Mouse (Mus musculus) hindbrain, embryonic 16.5 days (tissue): ENCODE measurements around the gene C1qtnf7. TPM values are rescaled to one million over a fixed set of nuclear protein-coding genes. Genes with fewer than 3 reads are reported as not detected.

ENCODE experiments used
- ATAC-seq: fragments of 200-750 bp; cut with Nextera tagmentation; 2 replicates; pipeline ENCODE4 v1.8.0; 2017; ENCODE audit warnings: moderate TSS enrichment, moderate library complexity
- H3K27ac ChIP-seq: fragments of 300-500 bp; sonication (generic); 2 replicates; pipeline ENCODE4 v1.5.1; 2014; ENCODE audit warnings: low read depth, mild to moderate bottlenecking, control low read depth, low read length, moderate library complexity
- H3K27me3 ChIP-seq: fragments of 300-500 bp; sonication (generic); replicated peaks from 2 replicates; pipeline ENCODE4 v1.6.1; 2014; ENCODE audit warnings: low read length; ENCODE audit not compliant: control insufficient read depth, insufficient read depth
- H3K36me3 ChIP-seq: fragments of 300-500 bp; sonication (generic); 2 replicates; pipeline ENCODE4 v1.6.1; 2014; ENCODE audit warnings: mild to moderate bottlenecking, low read length, moderate library complexity, mixed read lengths; ENCODE audit not compliant: control insufficient read depth, insufficient read depth
- H3K4me1 ChIP-seq: fragments of 300-500 bp; sonication (generic); 2 replicates; pipeline ENCODE4 v1.6.1; 2014; ENCODE audit warnings: low read depth, low read length; ENCODE audit not compliant: control insufficient read depth, insufficient read depth
- H3K4me2 ChIP-seq: fragments of 300-500 bp; sonication (generic); 2 replicates; pipeline ENCODE4 v1.6.1; 2014; ENCODE audit warnings: mild to moderate bottlenecking, low read length, control low read depth, moderate library complexity
- H3K4me3 ChIP-seq: fragments of 300-500 bp; sonication (generic); 2 replicates; pipeline ENCODE4 v1.5.1; 2014; ENCODE audit warnings: mild to moderate bottlenecking, low read length, control low read depth, moderate library complexity
- H3K9ac ChIP-seq: fragments of 300-500 bp; sonication (generic); 2 replicates; pipeline ENCODE4 v1.6.1; 2014; ENCODE audit warnings: low read depth, mild to moderate bottlenecking, control low read depth, low read length, moderate library complexity
- H3K9me3 ChIP-seq: fragments of 300-500 bp; sonication (generic); 2 replicates; pipeline ENCODE4 v1.6.1; 2014; ENCODE audit warnings: mild to moderate bottlenecking, low read length, moderate library complexity; ENCODE audit not compliant: control insufficient read depth
- WGBS: fragments of 180-500 bp; shearing (Covaris S2); extraction: QIAGEN DNeasy Blood & Tissue Kit; methylation state at CpG from one replicate; pipeline ENCODE4 v1.1.7; 2014; 5-methylcytosine and 5-hydroxymethylcytosine counted together
- polyA plus RNA-seq: library from polyadenylated mRNA; unstranded; fragments of >200 nt; fragmentation: Nextera tagmentation; extraction: Ambion mirVana; gene quantifications from 2 replicates; pipeline ENCODE4 v1.2.1, GENCODE M21; 2015

The C1qtnf7 gene
- 1.2 and 1.9 TPM in 2 replicates for polyA plus RNA-seq

DNA sequence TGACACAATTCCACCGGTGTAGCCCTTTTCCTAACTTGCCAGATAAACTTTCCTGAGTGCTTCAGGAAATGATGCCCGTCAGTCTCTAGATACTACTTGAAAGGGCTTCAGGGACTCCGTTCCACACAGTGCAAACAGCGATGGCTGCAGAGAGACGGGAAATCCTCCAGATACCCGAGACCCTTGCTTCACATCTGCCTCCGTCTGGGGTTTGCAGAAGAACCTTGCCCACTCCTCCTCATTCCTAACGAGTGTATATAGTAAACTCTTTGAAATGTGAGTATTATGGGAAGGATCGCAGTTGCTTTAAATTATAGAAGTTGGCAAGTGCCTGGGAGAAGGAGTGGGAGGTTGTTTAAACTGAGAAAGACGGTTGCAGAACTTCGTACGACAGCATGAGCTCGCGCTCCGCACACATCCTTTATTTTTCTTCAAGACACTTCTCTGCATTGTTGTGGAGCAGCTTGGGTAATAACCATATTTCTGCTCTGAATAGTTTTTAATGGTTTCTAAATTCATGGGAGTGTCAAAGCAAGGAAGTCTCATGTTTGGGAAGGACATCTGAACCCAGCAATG is at the start of gene C1qtnf7:
Gene C1qtnf7, plus strand, starts transcription at position 138 of the 576 bp plus-strand sequence.
- Histone ChIP-seq H3K4me1 (no peaks in the 10 kb centered on the region), H3K4me3 (no peak within 1 kb of the TSS), H3K9me3 (no peaks in the 10 kb centered on the region), H3K27ac (no peak within 1 kb of the TSS), H3K36me3 (no peaks in the 10 kb centered on the region), H3K27me3 (no peaks in the 10 kb centered on the region), H3K9ac (no peak within 1 kb of the TSS), H3K4me2 (peak within 1 kb of the TSS; percentile 15; the same call in 1 of the 2 replicates)
- WGBS = 81% methylated on average over 15 of the region's 15 CpGs
- no peak for ATAC-seq

DNA sequence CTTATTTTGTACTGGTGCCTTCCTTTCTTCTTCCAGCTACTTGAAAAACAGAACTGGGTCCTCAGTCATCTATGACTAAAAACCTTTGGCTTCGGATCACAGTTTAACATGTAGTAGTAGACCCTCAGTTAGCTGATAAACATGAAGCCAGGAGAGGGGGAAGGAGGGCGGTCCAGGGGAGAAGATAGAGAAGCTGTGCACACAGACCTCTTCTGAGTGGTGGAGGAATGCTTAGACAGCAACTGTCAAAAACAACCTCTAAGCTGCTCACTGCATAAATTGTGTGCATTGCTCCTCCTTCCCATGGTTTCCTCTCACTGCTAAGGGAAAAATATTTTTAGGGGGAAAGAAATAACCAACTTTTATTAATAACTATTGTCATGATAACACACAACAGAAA is 48.6 kb upstream of the C1qtnf7 start:
- H3K9ac ChIP-seq = no peak overlapping the region
- no peaks in the 10 kb centered on the region for H3K27me3 ChIP-seq
- no peaks in the 10 kb centered on the region for H3K36me3 ChIP-seq
- H3K4me3 ChIP-seq = no peak overlapping the region
- no peak overlapping the region for H3K27ac ChIP-seq
- no peak for ATAC-seq
- no peaks in the 10 kb centered on the region for H3K4me1 ChIP-seq
- 97% methylated on average over 2 of the region's 2 CpGs for WGBS
- H3K9me3 ChIP-seq = no peaks in the 10 kb centered on the region
- H3K4me2 ChIP-seq = no peak overlapping the region

DNA sequence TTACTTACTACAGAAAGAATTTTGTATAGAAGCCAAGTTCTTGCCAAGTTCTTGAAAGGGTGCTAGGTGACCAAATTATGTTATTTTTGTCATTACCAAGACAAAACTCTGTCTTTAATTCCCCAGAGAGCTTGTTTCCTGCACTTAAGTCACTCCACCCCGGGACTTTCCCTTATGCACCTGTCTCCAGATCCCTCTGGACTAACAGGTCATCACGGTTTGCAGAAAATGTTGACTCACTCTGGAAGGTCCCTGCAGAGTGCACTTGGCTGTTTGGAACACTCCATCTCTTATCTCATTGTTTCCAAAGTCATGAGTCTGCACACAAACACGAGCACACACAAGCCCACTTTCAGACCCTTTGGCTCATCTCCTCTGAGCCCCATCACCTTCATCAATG is 48.1 kb upstream of the C1qtnf7 start:
- Histone ChIP-seq H3K36me3 (no peaks in the 10 kb centered on the region), H3K4me3 (no peak overlapping the region), H3K9me3 (no peaks in the 10 kb centered on the region), H3K4me2 (no peak overlapping the region), H3K27ac (no peak overlapping the region), H3K9ac (no peak overlapping the region), H3K27me3 (no peaks in the 10 kb centered on the region), H3K4me1 (no peaks in the 10 kb centered on the region)
- no peak for ATAC-seq
- 76% methylated on average over 3 of the region's 3 CpGs for WGBS

DNA sequence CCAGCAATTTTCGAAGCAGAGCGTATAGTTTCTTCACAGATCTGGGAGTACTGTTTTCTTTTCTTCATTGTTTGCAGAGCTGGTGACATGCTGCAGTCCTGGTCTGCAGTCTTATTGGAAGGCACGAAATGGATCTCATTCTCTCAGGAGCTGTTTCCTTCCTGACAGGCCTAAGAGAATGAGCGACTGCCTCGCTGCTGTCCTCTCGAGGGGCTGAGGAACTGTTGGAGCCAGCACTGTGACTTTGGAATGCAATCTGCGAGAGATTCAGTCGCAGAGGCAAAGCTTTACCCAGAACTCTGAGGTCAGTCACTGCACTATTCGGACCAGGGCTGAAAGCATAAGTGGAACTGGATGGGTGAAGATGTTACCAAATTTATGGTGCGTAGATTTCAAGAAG is 46.4 kb upstream of the C1qtnf7 start:
- 78% methylated on average over 10 of the region's 10 CpGs for WGBS
- Histone ChIP-seq H3K4me3 (no peak overlapping the region), H3K9me3 (no peaks in the 10 kb centered on the region), H3K27me3 (no peaks in the 10 kb centered on the region), H3K36me3 (no peaks in the 10 kb centered on the region), H3K4me2 (no peak overlapping the region), H3K4me1 (no peaks in the 10 kb centered on the region), H3K9ac (no peak overlapping the region), H3K27ac (no peak overlapping the region)
- ATAC-seq = no peak

DNA sequence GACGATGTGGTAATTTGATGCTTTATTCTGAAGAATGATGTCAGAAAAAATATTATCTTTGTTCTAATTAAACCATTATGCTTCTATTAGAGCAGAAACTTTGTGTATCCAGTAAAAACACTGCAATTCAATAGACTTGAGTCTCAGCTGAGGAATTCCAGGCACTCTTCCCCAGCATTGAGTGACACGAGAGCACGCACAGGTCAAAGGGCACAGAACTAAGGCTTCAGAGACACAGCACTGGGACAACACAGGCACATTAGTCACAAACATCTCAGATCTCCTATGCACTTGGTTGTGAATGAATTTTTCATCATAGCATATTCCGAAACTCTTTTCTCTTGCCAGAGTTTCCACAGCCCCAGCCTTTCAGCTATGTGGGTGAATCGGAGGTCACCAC is 37.4 kb upstream of the C1qtnf7 start:
- WGBS = 70% methylated on average over 5 of the region's 5 CpGs
- H3K27me3 ChIP-seq = no peaks in the 10 kb centered on the region
- no peak overlapping the region for H3K27ac ChIP-seq
- no peak overlapping the region for H3K4me3 ChIP-seq
- no peak for ATAC-seq
- no peaks in the 10 kb centered on the region for H3K36me3 ChIP-seq
- H3K4me1 ChIP-seq = no peaks in the 10 kb centered on the region
- no peak overlapping the region for H3K4me2 ChIP-seq
- no peaks in the 10 kb centered on the region for H3K9me3 ChIP-seq
- no peak overlapping the region for H3K9ac ChIP-seq

DNA sequence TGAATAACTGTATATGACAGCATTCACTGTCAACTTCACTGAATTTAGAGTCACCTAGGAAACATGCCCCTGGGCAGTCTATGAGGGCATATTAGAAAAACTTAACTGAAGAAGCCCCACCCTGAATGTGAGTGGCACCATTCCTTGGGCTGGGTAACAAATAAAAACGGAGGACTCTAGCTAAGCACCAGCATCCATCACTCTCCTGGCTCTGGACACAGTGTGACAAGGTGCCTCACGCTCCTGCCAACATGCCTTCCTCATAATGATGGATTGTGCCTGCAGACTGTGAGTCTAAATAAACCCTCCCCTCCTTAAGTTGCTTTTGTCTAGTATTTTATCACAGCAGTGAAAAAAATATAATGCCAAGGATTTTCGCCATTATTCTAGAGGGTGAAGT is 35.3 kb upstream of the C1qtnf7 start:
- 55% methylated on average over 3 of the region's 3 CpGs for WGBS
- peak; percentile 54; the same call in 1 of the 2 replicates for ATAC-seq
- H3K4me2 ChIP-seq = no peak overlapping the region

DNA sequence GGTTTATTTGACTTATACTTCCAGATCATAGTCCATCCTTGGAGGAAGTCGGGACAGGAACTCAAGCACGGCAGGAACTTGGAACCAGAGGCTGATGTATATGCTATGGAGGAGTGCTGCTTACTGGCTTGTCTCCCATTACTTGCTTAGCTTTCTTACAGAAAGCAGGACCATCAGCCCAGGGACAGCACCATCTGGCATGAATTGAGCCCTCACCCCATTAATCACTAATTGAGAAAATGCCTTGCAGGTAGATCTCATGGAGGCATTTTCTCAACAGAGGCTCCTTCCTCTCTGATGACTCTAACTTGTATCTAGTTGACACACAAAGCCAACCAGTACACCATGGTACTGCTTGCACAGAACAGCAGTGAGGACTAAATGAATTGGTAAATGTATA is 34.6 kb upstream of the C1qtnf7 start:
- no peak for ATAC-seq
- no peaks in the 10 kb centered on the region for H3K9me3 ChIP-seq
- no peak overlapping the region for H3K27ac ChIP-seq
- H3K9ac ChIP-seq = no peak overlapping the region
- no peaks in the 10 kb centered on the region for H3K27me3 ChIP-seq
- no peaks in the 10 kb centered on the region for H3K4me1 ChIP-seq
- H3K4me2 ChIP-seq = no peak overlapping the region
- WGBS = 81% methylated on average over 2 of the region's 2 CpGs
- H3K4me3 ChIP-seq = no peak overlapping the region
- no peaks in the 10 kb centered on the region for H3K36me3 ChIP-seq

More for the DNA sequence above, 35.3 kb upstream of the C1qtnf7 start:
- H3K9ac ChIP-seq = no peak overlapping the region
- no peak overlapping the region for H3K4me3 ChIP-seq
- H3K36me3 ChIP-seq = no peaks in the 10 kb centered on the region
- H3K9me3 ChIP-seq = no peaks in the 10 kb centered on the region
- no peak overlapping the region for H3K27ac ChIP-seq
- no peaks in the 10 kb centered on the region for H3K4me1 ChIP-seq
- H3K27me3 ChIP-seq = no peaks in the 10 kb centered on the region

DNA sequence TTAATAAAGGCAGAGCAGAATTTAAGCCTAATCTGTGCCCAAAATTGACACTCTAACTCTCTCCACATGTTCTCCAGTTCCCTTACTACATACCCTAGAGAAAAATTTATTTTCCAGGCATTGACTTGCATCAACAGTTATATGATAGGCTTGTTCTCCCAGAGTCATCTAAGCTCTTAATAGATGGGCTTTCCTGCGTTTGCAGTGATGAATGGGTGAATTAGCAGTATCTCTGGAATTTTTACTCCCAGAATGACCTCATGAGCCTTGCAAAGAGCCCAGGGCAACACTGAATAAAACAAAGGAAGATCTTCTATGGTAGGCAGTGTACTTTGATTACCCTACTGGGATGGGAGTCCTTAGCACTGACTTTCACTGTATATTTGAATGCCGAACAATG is 33.5 kb upstream of the C1qtnf7 start:
- 75% methylated on average over 2 of the region's 2 CpGs for WGBS
- H3K27me3 ChIP-seq = no peaks in the 10 kb centered on the region

DNA sequence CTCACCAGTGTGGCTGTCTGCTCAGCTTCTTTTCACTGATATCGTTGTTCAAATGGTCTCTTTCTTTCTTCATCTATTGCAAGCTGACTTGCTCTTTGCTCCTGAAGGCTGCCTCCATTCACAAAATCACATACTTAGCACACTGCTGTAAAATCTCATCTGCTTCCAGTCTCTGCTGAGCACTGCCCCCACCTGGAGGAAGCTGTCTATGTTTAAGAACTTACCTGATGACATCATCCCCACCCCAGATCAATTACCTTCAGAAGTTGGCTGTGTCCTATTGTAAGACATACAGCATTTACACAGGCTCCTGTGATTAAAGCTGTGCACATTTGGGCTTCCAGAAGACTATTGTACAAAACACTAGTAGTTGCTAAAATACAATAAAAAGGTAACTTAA is 13.5 kb upstream of the C1qtnf7 start:
- WGBS = 94% methylated on average over 1 of the region's 1 CpGs
- Histone ChIP-seq H3K9ac (no peak overlapping the region), H3K4me1 (no peaks in the 10 kb centered on the region), H3K27ac (no peak overlapping the region), H3K9me3 (no peaks in the 10 kb centered on the region), H3K27me3 (no peaks in the 10 kb centered on the region), H3K4me2 (no peak overlapping the region), H3K36me3 (no peaks in the 10 kb centered on the region), H3K4me3 (no peak overlapping the region)
- ATAC-seq = no peak

More for the DNA sequence above, 33.5 kb upstream of the C1qtnf7 start:
- Histone ChIP-seq H3K36me3 (no peaks in the 10 kb centered on the region), H3K9me3 (no peaks in the 10 kb centered on the region), H3K4me3 (no peak overlapping the region), H3K27ac (no peak overlapping the region), H3K4me1 (no peaks in the 10 kb centered on the region), H3K9ac (no peak overlapping the region), H3K4me2 (no peak overlapping the region)
- ATAC-seq = no peak
